Mouse (Mus musculus) CD4-positive, CD25-positive, alpha-beta regulatory T cell, adult 2 months (primary cell): Measurements from ENCODE around the gene Fam19a2.

Experiments used
- DNase-seq: peaks from one replicate; pipeline ENCODE4 v3.0.0-alpha.2; 2012; ENCODE audit warnings: low read depth, low spot score

Fam19a2 gene

DNA sequence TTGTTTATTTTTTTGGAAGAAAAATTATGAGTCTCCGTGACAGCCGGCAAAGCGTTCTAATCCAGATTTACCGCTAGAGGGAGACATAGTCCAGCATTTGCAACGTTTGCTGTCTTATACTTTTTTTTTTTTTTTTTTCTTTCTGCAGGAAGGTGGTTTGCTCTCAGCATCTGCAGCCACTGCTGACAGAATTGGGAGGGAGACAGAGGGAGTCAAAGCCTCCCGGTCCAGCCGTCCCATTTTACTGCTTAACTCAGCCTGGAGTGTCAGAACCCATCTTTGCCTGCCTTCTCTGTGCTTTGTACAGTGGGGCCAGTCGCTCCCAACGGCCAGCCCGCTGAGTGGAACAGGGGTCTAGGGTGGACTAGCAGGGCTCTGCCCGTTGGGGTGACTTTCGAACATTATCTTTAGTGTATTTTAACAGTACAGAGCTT, at the start of gene Fam19a2:
Gene Fam19a2, plus strand, starts transcription at position 121 of the 434 bp plus-strand sequence.
- peak; percentile 78 for DNase-seq

DNA sequence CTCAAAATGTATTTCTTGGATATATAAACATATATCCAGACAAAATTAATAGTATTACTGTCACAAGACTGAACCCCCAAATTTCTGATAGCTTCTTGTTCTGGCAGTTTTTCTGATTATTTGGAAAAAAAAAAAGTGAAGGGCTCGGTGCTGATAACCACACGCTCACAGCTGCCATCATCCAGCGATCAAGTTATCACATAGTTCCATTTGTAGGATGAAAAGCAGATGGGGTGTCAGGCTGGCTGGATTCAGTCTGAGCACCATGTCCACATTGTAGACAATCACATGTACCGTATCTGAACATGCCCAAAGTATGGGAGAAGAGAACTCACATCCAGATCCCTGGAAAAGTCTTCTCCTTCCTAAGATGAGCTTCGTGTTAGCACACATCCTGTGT, 41.0 kb upstream of the Fam19a2 start:
- DNase-seq, result no peak

DNA sequence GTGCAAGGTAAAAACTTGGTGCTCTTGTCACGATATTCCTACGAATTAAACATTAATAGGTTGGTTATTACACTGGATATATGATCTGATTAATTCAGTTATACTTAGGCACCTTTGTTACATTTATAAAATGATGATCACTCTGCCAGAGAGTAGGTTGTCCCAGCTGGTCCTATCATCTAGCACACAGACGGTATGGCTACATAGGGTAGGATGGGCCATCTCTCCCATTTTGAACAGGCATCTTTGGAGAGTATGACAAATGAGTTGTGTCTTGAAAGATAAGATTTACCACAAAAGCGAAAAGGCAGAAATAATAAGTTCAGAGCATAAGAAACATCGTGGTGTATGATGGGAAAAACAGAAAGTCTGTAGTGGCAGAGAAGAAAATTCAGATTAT, 34.4 kb upstream of the Fam19a2 start:
- no peak for DNase-seq

DNA sequence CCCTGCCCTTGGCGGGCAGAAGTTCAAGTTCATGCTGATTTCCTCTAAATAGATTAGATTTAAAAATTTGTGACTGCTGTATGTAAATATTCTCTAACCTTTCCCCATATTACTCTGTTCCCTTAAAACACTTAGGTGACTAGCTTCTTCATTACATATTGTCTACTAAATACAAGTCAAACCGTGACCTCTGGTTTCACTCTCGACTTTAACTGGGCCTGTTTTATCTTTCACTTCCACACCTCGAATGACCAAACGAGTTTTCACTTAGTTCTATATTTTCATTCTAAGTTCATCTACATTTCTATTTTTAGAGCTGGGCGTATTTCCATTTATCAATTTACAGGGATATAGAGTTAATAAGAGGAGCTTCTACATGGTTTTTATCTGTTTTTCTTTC, 15.7 kb upstream of the Fam19a2 start:
- DNase-seq, result no peak

DNA sequence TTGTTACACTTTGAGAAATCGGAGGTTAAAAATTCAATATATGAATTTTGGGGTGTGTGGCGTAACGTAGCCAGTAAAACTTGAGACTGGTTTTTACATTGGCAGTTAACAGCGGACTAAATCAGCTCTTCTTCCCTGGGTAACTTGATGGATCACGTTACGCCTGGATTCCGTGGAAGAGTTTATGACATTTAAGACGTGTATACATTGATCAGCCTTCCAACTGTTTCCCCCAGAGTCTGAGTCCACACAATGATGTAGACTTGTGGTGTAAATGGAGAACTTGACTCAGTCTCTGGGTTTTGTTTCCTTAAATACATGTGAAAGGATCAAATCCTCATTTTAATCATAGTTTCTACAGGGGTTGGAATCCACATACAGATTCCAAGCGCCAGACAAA, 11.9 kb upstream of the Fam19a2 start:
- DNase-seq, result no peak

DNA sequence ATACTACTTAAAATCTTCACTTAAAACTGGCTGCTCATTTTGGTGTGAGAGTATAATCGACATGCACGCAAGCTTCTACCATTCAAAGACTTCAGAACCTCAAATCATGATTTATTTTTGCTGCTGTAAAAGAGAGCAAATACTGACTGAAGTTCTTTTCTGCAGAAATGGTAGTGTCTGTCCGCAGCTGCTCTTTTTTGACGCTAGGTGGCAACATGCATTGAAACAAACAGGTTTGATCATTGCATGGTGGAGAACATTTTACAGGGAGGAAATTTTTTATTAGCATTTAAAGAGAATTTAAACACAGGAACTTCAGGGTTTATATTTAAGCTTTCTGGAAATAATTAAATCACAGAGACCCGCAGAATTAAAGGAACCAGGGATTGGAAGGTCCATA, 9.5 kb upstream of the Fam19a2 start:
- DNase-seq, result peak; percentile 5

DNA sequence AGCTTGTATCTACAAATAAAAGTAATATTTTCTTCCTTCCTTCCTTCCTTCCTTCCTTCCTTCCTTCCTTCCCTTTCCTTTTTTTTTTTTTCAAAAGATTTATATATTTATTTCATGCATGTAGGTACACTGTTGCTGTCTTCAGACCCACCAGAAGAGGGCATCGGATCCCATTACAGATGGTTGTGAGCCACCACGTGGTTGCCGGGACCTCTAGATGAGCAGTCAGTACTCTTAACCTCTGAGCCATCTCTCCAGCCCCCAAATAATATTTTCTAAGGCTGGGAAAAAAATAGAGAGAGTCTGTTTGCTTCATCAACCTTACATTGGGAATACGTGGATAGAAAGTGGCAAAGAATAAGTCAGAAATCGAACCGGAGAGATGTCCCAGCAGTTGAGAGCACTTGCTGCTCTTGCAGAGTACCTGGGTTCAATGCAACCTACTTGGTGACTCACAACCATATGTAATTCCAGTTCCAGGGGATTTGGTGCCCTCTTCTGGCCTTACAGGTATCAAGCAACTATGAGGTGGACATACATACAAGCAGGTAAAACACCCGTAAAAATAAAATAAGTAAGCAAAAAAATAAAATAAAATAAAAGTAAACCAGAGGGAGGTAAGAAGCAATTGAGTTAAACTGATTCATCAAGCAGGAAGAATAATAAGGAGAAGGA, 8.0 kb upstream of the Fam19a2 start:
- DNase-seq, result peak; percentile 12

DNA sequence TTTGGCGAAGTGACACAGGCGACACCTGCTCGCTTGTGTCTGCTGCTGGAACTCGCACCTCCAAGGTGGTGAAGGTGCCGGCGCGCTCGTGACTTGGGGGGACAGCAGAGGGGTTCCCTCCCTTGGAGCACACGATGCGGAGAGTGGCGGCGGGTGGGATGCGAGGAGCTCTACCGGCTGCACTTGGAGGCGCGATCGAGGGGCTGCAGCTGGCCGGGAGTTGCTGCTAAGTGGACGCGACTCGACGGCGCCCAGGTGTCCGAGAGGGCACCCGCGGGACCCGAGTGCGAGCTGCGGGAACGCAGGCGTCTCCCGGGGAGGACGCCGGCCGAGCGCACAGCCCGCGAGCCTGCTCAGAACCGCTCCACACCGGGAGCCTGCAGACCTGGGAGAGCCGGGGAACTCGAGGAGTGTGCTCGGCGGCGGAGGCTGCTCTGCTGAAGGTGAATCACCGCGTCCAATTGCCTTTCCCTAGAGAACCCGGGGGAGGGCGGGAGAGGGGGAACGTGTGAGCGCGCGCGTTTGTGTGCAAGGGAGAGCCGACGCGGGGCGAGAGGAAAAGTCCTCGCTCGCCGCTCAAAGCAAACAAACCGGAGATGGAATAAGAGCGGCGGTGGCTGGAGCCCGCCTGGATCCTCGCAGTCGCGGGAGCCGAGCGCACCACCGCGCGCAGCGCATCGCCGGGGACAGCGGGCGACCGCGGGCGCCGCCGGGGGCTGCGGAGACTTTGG, 830 bp downstream of the Fam19a2 start:
- peak; percentile 4 for DNase-seq

DNA sequence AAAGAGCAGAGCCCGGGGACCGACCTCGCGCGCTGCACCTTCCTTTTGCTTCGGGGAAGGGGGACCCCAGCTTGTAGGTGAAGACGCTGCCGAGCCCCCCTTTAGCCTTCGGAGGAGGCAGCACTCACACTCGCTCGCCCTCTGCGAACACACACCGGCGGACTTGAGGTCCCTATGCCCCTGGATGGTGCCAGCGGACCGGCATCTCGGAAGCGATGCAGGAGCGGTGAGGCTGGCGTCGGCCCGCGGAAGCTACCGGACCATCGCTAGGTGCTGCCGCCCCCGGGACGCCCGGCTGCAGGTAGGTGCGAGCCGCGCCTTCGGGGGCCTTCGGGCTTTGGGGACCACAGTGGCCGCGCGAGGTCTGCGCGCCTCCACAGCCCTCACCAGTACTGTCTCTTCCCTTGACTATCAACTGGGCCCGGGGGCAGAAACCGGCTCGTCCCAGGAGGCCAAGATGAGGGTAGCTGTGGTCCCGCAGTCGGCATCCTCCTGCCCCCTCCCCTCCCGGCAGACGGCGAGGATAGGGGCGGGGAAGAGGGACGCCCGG, 1.5 kb downstream of the Fam19a2 start:
- no peak for DNase-seq

DNA sequence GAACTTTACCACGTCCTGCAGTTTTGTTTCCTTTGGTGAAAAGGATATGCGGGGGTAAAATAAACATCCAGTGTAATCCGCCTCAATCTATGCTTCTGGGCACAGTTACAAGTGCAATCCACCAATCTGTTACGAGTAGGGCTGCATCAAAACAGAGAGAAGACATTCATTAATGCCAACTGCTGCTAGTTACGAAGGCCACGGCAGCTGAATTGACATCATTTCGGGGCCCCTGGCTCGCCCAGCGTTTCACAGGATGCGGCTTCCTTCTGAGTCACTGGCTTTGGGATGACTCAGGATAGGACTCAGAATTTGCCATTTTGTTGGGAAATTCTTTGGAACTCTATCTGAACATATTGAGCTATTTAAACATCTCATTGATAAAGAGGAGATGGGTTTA, 4.8 kb downstream of the Fam19a2 start:
- DNase-seq, result no peak

DNA sequence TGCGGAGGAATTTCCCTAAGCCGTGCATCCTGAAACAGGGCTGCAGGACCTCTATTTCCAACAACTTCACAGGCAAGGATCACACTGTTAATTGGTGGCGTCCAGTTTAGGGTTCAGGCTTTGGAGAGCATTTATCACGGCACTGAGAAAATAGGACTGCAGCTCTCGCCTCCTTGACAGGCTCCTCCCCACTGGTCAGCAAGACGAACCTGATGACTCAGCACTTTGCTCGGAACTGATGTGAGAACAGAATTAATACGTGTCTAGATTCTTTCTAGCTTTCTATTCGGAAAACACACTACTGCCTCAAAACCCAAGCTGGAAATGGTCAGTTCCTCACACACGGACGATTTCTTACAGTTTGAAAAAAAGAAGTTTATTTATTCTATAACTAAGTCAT, 10.8 kb downstream of the Fam19a2 start:
- DNase-seq, result no peak

DNA sequence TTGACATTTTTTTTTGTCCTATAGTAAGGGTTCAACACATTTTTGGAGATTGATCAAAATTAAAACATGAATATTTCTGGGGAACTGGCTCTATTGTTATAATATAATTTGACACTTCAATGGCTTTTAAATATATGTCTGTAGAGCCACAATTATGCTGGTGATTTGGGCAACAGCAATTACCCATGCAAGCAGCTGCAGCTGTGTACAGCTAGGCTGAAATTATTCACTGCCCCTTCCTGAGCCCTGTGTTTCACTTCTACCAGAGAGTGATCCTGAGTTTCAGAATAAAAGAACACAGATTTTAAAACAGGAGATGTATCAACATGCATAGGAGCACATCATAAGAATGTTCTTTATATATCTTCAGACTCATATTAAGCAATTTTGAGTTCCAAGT, 43.5 kb downstream of the Fam19a2 start:
- no peak for DNase-seq

DNA sequence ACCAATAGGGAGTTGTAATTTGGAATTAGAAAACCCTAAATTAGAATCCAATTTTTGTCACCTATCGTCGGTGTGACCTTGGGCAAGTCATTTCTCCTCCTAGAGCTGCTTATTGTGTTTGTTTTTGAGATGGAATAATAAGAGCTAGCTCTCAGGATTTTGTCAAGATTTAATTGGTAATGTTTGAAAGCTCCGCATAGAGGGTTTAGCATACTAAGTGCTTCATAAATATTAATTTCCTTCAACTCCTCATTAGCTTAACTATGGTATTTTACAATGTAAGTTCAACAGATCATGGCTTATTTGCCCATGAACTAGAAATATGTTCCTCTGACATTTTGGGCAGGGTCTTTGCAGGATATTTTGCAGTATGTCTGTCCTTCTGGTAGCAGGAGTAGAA, 62.5 kb downstream of the Fam19a2 start:
- no peak for DNase-seq

DNA sequence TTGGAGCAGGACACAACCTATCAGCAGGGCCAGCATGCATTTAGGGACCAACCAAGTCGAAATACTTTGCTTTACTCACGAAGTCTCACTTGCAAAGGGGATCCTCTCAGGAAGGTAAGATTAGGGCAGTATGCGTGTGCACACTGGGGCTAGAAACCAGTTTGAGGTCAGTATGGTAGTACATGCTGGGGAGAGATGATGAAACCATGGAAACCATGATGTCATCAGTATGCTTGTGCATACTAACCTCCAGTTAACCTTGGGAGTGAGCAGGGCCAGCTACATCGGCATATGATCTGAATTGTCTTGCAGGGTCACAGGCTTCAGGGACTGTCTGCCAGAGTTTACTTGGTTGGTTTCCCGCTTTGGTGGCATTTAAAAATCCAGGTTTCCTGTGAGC, 77.5 kb downstream of the Fam19a2 start:
- DNase-seq, result no peak

DNA sequence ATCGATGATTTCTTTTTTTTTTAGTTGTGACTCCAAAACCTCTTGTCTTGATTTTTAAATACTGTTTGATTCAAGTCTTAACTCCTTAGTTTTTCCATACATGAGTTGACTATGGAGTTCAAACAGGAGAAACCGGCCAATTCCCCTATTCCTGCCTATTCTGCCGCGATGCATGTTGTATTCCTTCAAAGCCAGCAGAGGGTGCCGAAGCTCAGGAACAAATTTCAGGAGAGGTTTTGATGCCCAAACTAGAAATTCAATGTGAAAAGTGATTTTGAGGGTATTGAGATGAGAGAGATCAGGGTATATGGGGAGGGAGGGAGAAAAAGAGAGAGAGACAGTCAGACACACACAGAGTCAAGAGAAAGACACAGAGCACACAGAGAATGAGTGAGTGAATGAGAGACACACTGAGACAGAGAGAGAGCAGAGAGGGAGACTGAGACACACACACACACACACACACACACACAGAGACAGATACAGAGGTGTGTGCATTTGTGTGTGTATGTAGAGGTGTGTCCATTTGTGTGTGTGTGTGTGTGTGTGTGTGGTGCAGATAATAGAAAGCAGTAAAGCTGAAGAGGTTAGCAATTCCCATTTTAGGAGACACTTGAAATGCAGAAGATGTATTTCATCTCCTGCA, 78.9 kb downstream of the Fam19a2 start:
- no peak for DNase-seq

DNA sequence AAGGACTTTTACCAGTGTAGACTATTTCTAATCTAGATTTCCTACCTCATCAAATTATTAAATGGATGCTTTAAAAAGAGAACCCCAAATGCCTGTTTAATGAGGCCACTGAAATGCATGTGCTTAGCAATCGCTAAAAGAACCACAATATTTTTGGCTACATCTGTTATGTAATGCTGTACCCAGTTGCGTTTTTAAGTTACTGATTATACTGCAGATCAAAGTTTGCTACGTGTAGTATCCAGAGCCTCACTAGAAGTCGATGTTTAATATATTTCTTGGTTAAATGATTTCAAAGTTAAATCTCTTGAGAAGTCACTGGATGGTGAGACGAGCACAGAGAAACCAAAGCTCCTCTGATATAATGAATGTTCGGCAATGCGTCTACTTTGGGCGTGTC, 82.5 kb downstream of the Fam19a2 start:
- DNase-seq, result no peak

DNA sequence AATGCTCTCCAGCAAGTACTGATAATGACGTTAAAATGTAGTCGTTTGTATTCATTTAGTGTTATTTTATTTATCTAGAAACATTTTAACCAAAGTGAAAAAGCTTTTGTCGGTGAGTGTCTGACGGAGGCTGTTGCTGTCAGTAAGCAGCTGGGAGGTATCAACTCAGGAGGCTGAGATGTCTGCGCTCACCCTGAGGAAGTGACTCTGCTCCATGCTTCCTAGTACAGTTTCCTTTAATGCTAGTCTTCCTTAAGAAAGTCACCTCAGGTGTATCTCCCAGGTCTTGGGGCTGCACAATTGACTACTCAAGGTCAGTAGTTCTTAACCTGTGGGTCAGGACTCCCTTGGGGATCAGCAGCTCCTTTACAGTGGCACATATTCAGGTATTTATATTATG, 89.9 kb downstream of the Fam19a2 start:
- DNase-seq, result no peak

DNA sequence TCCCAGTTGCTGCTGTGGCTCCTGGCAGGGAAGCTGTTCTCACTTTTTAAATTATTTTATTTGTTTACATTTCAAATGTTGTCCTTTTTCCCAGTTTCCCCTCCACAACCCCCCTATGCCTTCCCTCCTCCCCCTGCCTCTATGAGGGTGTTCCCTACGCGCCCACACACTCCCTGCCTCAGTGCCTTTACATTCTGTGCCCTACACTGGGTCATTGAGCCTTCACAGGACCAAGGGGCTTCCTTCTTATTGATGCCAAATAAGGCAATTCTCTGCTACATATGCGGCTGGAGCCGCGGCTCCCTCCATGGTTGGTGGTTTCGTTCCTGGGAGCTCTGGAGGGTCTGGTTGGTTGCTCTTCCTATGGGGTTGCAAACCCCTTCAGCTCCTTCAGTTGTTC, 93.2 kb downstream of the Fam19a2 start:
- DNase-seq, result no peak

DNA sequence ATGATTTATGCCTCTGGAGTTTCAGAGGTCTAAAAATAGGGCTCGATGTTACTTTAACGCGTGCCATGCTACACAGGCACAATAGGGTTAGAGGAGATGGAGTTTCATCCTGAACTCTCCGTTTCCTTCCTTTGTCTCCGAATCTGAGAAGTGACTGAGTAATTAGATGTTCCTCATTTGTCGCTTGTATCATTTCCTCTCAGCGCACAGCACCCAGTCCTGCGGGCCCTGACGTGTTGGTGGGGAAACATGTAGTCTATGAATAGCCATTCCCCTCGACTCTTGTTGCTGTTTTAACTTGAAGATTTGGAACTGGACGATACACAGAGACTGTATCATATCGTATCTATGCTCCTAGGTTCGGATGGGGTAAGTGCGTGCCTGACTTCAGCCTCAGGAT, 96.7 kb downstream of the Fam19a2 start:
- no peak for DNase-seq

DNA sequence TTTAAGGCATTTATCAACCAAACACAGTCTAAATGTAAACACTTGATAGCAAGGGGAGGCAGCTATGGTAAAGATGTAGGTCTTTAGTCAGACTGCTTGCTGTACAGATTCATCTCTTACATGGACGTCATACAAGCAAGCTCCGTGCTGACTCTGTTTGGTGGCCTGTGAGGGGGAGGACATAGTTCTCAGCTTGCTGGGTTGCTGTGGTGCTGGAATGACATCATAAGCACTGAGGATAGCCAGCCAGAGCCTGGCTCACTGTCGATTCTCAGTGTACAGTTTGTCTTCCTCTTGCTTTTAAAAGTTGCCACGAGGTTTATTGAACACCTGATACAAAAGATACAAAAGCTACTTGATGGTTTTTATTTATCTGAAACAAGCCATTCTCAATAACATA, 100.8 kb downstream of the Fam19a2 start:
- DNase-seq, result no peak

DNA sequence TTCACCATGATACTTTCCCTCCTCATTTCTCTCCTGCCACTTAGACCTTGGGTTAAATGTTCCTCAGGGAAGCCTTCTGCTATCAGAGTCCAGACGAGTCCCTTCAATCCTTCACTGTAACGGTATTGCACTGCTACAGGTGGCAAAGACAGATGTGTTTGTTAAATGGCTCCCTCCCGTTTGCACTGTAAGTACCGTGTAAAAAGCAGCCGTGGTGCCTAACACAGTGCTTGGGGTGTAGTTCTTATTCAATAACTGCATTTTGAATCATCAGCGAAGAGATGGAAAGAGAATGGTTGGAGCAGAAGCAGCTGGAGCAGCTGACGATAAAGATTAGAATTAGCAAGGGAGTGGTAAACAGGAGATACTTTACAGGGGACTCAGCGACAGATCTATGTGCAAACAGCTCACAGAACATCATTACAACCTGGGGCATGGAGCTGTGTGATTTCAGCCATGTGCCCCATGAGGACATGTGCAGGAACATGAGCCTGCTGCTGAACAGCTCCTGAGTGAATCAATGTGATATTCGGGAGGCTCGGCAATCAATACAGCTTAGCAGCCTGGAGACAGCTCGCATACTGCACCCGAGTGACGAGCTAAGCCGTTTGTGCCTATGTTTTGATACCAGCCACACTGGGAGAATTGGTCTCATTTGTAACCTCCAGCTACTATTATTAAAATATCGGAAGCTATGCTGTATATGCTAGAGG, 103.5 kb downstream of the Fam19a2 start:
- DNase-seq, result no peak

DNA sequence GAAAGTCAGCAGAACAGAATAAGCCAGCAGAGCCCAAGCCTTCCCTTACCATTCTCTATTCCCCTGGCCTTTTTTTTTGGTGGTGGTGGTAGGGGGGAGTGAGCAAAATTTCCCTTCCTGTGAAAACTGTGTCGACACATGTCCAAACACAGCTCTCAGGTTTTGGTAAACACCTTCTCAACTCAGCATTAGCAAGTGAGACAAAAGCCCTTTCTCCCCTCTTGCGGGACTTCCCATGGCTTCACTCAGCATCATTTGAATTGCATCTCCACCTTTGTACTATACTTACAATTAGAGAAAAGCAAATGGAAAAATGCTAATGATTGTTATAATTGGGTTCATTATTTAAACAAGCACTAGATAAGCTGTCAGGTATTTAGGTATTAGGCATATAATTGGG, 119.5 kb downstream of the Fam19a2 start:
- no peak for DNase-seq
